Mouse (Mus musculus) mouse embryonic stem cell (cell line): Measurements from ENCODE around the gene Pcbp3.

Experiments used
- in situ Hi-C, 2 experiments: fragments of 300-500 bp; cut with MboI; formaldehyde crosslinking; loops; 1 replicate in 1 of 2; 3 replicates in 1 of 2; pipeline ENCODE4 v1.14.3; 2019 to 2020; ENCODE audit warnings: low sequenced_read_pairs in 2 of 2, low pct_unique_long_range_greater_than_20kb in 1 of 2, mixed read lengths in 1 of 2; ENCODE audit not compliant: unreplicated experiment in 1 of 2

The Pcbp3 gene

DNA sequence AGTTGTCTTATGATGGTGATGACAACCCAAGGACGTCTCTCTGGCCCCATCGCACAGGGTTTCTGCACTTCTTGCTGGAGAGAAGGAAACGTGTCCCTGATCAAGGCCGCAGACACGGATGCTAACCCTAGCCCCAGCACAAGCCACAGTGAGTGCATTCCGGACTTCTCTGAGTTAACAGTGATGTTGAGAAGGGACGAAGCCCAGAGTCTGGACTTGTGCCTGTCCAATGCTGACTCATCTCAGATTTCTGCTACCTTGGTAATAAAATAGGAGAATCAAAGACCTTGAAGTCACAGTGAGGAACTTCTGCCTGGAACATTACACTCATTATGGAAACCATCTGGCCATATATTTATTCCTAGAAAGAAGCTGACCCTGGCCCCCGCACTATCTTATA, 89.0 kb downstream of the Pcbp3 start:
- in situ Hi-C loops = no loop called here

DNA sequence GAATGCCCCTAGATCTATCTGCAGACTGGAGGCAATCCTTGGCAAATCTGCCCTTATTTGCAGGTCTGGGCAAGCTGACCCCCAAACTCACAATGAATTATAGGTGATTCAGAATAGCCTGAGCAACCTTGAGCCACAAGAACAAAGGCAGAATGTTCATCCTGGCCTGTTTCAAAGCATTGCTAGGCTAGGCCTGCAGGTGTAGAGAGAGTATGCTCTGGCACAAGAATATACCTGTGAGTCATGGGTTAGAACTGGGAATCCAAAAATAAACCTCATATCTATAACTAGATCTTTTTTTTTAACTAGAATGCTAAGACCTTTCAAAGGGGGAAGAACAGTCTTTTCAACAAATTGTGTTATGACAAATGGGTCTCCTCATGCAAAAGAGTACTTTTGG, 95.8 kb downstream of the Pcbp3 start:
- in situ Hi-C loops = no loop called here

DNA sequence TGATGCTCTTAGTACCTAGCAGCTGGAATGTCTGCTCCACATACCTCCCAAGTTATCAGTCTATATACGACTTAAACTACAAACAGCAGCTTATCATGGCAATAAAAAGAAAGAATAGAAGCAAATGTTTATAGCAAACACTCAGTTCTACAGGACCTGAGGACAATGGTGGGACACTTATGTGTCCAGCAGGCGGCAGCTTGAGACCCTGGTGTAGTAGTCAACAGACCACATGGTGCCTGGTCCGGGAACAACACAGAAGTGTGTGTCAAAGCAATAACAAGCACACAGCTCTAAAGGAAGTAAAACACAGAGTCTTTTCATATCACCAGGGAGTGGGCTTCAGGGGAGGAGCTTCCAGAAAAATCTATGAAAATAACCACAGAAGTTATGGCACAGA, 100.7 kb downstream of the Pcbp3 start:
- in situ Hi-C loops = no loop called here

DNA sequence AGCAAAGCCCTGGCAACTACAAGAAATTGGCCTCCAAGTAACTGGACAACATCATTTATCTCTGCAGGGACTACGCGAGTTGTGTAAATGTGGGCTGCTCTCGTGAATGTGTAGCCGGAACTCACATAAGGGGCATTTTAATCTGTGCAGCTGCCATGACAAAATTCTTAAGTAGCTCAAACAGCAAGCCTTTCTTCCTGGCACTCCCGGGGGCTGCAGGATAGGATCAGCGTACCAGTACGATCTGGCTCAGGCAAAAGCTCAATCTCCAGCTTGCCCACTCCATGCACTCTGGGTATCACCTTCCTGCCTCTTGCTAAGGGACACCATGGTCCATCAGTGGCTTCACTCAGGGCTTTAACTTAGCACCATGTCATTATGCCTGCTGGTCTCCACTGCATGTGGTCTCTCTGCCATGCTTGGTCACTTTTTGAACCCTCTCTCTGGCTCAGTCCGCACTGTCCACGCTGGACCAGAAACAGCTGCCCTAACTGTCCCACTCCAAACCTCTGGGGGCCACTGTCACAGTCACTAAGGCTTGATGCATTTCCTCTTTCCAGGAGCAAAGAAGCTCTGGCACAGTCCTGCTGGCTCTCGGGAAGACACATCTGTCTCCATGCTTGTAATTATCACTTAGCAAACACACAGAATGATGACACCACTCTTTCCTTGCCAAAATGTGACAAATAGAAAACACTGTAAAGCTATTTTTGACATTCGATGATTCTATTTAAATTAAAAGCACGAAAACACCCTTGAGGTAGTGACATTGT, 102.1 kb downstream of the Pcbp3 start:
- in situ Hi-C loops = no loop called here

DNA sequence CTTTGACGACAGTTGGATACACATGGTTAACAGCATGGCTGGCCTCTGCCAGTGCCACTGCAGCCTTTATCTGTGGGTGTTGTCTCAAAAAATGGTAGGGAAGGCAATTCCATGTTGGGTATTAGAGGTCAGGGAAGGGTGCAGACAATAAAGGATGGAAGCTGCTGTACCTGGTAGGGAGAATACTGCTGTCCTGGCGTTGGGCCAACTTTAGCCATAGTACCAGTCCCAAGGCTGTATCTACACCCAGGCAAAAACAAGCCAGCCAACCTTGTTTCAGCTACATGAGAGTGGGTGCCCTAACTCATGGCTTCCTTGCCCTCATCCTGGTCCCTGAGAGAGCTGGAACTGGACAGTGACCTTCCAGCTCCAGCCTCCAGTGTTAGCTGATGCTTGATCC, 103.8 kb downstream of the Pcbp3 start:
- in situ Hi-C loops = no loop called here

DNA sequence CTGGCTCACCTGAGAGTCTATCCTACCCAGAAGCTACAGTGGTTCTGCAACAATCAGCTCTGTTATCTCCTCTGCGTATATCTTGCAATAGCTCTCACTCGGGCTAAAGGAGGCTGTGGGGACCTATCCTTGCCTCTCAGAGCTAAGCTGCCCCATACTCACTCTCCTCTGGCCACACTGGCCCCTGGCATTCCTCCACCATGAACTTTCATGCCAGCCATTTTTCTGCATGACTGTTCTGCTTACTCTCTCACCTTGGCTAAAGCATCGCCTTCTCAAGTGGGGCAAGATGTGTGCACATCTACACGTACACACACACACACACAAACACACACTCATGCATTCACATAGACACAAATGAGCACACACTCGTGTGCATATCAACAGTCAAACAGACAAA, 115.2 kb downstream of the Pcbp3 start:
- in situ Hi-C loops = no loop called here

DNA sequence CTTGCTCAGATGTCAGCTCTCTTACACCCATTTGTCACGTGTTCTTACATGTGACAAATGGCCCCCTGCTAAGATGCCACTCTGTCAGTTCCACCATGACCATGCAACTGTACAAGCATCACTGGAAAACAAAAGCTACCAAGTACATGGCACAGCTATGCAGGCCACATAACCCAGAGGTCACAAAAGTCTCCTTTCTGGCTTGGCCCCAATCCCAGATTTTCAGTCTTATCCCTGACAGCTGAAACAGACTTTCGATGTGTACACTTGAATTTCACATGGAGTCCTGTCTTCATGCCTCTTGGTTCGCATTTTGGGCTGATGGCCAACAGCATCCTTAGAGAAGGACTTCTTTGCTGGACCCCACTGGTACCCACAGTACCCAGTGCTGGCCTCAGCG, 116.8 kb downstream of the Pcbp3 start:
- in situ Hi-C loops = no loop called here

DNA sequence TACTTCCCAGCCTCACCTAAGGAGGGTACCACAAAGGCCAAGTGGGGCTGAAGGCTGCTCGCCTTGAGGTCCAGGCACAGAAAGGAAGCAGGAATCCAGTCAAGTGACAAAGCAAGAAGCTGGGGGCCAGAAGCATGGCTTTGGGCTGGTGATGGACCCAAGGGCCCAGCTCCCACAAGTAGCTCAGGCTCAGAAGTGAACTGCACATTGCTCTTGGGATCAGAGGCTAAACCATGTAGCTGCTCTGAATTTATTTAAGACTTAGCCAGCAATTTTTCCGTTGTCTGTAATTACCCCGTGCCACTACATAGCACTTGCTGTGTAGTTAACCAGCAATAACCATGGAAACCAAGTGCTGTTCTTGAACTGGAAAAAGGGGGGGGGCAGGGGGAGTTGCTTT, 117.3 kb downstream of the Pcbp3 start:
- in situ Hi-C loops = no loop called here

DNA sequence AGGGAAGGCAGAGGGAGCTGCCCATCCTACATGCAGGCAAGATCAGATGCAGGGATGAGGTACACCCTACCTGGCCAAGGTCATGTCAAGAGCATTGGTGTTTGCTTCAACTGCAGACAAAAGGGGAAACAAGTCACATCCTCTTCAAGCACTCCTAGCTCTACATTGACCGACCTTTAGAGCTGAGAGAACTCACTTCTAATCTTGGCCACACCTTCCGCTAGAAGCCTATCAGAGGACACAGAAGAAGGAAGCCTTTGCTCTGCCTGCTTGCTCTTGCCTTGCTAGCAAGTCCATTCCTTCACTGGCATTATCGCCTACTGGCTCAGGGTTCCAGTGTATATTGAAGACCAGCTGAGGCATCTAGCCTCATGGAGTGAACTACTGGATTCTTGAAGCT, 119.6 kb downstream of the Pcbp3 start:
- in situ Hi-C loops = no loop called here

DNA sequence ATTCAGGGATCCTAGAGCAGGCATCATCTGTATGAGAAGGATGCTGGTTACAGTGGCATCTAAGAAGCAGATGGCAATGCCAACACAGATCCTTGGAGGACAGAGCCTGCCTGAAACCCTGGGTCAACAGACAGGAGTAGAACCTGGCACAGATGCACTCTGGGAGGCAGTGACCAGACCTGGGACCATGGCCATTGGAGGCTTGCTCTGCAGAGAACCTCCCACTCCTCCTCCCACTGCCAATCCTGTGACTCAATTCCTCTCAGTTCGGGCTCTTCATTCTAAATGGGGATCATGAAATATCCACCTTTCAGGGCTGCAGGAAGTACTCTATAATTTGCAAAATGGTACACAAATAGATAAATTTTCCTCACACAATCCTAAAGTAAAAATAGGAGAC, 120.5 kb downstream of the Pcbp3 start:
- in situ Hi-C loops = no loop called here

DNA sequence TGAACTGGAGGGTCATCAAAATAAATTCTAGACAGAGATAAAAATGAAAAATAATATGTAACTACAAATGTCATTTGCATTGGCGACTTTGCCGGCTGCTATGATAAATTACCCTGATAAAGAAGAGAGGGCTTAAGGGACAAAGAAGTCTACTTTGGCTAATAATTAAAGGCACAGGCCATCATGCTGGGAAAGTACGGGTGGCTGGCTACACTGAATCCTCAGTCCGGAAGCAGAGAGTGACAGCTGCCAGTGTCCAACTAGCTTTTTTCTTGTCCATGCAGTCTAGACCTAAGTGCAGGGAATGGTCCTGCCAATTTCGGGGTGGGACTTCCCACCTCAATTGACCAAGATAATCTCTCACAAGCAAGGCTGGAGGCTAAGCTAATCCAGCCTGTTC, 121.1 kb downstream of the Pcbp3 start:
- in situ Hi-C loops = no loop called here

DNA sequence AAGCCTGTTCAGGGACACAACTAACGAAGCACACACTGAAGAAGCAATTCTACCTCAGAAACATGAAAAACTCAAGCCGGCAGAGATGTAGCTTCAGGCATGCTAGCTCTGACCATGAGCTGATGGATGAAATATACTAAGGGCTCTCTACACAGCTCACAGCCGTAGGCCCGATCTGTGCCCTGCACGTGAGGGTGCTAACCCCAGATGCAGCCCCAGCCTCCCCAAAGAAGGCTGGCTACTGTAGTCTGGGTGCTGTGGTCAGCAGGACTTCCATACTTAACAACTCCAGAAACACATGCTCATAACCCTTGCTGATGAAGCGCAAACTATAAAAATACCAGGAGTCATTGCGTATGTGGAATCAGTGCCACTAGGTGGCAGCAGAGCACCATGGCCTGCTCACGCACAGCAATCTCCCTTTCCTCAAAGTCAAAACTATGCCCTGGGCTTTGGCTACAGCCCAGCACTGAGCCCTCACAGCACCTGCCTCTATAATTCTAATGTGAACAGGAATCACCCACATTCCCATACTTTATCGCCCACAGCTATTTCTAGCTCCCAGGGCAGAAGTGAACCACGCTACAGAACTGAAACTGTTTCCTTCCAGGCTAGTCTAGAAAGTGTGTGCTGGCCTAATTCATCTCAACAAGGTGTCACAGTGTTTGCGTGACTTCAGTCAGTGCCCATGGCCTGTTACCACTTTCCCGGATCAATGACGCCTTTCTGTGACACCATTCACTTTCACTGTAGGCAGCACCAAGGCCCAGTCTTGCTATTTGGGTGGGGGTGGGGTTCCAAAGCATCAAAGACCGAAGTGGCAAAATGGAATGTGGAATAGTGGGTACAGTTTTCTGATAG, 126.0 kb downstream of the Pcbp3 start:
- in situ Hi-C loops = loop anchor here (5.0 to 10.0 kb wide), 2 partner anchors 179 to 187 kb away; no protein-coding TSS in a partner anchor

DNA sequence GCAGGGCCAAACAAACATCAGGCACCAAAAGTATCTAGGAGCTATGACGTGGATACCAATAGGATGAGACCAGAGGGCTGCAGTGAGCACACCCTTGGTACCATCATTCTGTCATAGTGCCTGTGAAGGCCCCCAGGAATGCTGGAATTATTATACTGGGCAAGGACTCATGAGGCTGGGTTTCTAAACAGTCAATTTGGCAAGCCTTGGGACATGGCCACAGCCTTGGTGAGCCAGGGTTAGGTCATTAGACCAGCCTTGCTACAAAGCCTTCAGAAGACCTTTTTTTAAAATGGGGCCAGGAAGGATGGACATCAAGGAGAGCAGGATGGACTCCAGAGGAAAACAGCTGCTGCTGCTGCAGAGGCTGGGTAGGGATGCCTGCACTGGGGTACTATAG, 128.8 kb downstream of the Pcbp3 start:
- in situ Hi-C loops = loop anchor here in 1 of 2 experiments (10.0 kb wide), 1 partner anchor 182 kb away; no protein-coding TSS in a partner anchor

DNA sequence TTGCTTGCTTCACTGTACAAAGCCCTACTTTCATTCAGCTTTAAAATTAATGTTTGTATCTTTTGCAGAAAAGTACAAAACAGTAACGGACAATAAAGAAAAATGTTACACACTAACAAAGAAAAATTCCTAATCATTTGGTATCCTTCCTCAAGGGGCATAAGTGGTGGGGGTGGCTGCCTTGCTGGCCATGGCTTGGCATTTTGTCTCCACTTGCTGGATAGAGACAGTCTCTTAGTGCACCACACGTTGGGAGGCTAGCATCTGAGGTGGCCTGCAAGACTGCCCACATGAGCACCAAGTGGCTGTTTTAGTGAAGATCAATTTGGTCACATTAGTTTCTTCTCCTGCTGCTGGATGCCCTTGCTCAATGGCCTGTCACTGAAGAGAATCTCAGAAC, 129.8 kb downstream of the Pcbp3 start:
- in situ Hi-C loops = loop anchor here in 1 of 2 experiments (10.0 kb wide), 1 partner anchor 183 kb away; no protein-coding TSS in a partner anchor

DNA sequence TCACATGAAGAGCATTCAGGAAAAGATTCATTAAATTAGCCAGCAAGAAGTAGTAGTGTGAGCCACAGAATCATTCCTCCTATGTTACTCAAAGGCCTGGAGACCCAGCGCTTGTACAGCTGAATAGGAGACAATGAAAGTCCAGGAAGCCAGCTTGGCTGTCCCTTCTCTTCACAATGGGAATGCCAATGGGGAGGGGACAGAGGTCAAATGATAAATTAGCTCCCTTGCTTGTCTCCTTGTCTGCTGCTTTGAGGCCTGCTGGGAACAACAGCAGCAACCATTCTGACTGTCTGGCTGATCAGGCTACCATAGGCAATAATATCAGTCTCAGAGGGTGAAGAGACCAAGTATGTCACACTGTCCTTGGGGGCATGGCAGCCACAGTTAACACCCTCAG, 130.5 kb downstream of the Pcbp3 start:
- in situ Hi-C loops = loop anchor here in 1 of 2 experiments (10.0 kb wide), 1 partner anchor 184 kb away; no protein-coding TSS in a partner anchor

DNA sequence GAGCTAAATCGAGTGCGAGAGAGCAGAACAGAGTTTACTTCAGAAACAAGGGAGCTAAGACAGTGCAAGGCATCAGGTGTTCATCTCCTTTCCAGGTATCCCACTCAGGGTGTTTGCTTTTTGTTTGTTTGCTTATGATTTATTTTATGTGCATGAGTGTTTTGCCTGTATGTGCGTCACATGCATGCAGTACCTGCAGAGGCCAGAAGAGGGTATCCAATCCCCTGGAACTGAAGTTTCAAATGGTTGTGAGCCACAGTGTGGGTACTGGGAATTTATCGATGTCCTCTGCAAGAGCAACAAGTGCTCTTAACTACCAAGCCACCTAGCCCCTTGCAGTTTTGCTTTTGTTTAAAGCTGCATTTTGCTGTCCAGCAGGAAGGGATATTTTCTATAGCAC, 132.8 kb downstream of the Pcbp3 start:
- in situ Hi-C loops = no loop called here

DNA sequence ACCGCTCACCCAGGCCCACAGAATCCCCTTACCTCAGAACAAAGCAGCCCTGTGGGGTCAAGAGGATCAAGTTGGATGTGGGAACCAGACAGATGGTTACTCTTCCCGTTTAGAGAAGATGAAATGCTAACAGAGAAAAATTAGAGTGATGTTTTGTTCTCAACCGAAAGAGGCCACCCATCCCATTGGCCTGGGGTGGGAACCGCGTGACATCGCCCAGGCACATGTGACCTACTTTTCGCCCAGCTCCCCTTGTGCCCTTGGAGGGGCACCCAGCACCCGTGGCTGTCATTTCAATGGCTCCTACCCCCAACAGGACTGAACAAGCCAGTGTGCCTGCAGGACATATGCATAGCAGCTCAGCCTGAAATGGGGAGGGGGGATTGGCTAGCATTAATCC, 139.0 kb downstream of the Pcbp3 start:
- in situ Hi-C loops = no loop called here

DNA sequence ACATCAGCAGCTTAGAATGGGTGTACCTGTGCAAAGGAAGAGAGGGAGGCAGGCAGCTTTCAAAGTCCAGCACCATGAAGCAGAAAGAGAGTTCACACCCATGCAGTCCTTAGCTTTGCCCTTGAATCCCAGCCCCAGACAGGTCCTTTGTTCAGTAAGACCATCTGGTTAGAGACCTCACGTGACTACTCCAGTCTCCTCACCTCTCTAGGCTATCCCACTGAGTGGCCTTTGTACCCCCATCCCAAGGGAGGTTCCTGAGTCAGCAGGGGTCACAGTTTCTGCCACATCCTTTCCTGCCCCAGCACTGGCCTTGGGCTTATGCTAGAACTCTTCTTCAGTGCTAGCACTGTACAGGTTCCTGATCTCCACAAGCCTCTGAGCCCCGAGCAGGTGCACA, 142.4 kb downstream of the Pcbp3 start:
- in situ Hi-C loops = no loop called here

DNA sequence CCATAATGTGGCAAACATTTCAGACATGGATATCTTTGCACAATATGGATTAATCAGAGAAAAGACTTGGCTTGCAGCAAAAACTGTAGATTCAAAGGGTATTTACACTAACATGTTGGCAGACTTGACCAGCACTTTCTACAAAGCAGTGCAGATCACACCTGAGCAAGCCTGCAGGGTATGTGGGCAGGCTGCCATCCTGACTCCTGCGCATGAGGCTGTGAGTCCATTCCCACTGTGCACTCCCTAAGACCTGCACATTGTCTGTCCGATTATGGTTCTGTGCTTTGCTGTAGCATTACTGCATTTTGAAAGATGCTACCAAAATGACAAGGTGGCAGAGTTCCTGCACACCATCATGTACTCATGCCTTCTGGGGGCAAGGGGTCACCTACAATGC, 143.3 kb downstream of the Pcbp3 start:
- in situ Hi-C loops = no loop called here

DNA sequence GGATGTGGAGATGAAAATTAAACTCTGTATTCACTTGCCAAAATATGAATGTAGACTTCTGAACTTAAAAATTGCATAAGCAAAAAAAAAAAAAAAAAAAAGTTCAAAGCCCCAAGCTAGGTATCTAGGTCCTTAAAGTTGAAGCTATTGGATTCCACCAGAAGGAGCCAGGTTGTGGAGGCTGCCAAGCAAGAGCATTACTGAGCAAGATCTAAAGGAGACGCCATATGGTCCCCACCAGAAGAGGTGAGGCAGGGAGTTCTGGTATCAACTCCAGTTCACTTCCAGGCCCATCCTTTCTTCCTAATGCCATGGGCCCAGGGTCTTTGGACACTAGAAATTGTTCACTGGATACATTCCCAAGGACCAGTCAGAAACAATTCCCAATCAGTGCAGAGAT, 144.8 kb downstream of the Pcbp3 start:
- in situ Hi-C loops = no loop called here
